Mouse (Mus musculus): ENCODE data around the gene Grm8.

DNA sequence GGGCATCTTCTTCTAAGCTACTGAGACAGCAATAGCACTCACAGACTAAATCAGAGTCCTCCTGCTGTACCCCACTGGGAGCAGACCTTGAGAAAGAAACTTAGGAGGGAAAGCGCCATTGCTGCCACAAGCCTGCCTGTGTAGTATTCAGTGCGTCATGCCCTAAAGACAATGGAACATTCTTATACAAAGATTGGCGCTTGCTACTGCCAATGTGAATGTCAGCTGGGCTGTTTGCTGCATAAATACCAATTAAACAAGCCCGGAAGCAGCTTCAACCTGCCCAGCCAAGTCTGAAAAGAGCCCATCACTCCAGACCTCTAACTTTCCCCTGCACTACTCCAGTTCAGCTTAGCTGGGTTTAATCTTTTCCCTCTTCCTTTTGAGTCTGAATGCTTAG is 2.9 kb downstream of the Grm8 start:
- TF ChIP-seq POLR2A (IDR thresholded peaks at IDR 0.05; ENCODE audit: extremely low read depth, insufficient read depth, low read length) (no peak), CTCF (IDR thresholded peaks at IDR 0.05; ENCODE audit: low read depth, low read length) (no peak)

Measured in liver, adult 2 months (tissue).